Mouse (Mus musculus) thymus, adult 18-20 months (tissue): ENCODE measurements around the gene Ptchd3.

Experiments used
- DNase-seq, 2 experiments: peaks; one replicate each; pipeline ENCODE4 v3.0.0; 2022; ENCODE audit warnings: mixed read lengths in 2 of 2

Gene Ptchd3

GRCm38 (mm10) chr11:121829947-121830346 lies at the start of gene Ptchd3:
Ptchd3 (plus strand) TSS chr11:121830247.
- no peak for DNase-seq

GRCm38 (mm10) chr11:121781831-121782230 lies 48.2 kb upstream of the Ptchd3 start:
- no peak for DNase-seq

GRCm38 (mm10) chr11:121787456-121787855 lies 42.6 kb upstream of the Ptchd3 start:
- DNase-seq, result no peak

- no peak for DNase-seq
Observed at GRCm38 (mm10) chr11:121789566-121789965, 40.5 kb upstream of the Ptchd3 start.

DNA sequence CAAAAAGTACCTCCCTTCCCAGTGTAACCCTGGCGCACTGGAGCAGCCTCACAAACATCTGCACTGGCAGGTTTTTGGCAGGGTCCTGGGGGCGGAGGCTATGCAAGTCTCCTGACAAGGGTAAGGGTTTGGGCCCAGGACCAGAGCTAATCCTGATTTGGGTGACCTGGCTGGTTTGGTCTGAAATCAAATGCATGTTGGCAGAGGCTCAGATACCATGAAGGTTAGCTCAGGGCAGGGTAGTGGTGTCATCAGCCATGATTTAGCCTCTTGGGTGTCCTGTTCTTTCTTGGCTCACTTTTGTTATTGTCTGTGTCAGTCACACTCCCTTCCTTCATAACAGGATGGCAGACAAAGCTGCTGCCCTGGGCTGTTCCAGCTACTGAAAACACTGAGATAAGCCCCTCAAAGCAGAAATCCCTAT lies 39.4 kb upstream of the Ptchd3 start:
- no peak for DNase-seq

GRCm38 (mm10) chr11:121791446-121791845 lies 38.6 kb upstream of the Ptchd3 start:
- DNase-seq, result no peak

GRCm38 (mm10) chr11:121791991-121792390 lies 38.1 kb upstream of the Ptchd3 start:
- DNase-seq, result no peak

DNA sequence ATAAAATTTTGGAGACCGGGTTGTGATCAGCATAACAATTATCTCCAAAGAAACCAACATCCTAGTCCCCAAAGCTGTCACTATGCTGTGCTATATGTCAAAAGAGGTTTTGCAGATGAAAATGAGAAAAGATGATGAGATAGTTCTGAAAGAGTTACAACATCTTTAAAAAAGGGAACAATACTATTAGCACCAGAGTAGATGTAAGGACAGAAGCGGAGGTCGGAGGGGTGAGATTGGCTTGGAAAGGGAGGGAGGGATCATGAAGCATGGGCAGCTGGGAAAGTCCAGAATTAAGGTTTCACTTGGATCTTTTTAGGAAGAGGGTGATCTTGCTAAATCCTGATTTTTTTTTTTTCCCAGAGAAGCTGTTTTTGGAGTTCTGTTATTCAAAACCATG lies 36.5 kb upstream of the Ptchd3 start:
- DNase-seq, result no peak

GRCm38 (mm10) chr11:121794186-121794585 lies 35.9 kb upstream of the Ptchd3 start:
- DNase-seq, result no peak

GRCm38 (mm10) chr11:121794591-121795199 lies 35.4 kb upstream of the Ptchd3 start:
- DNase-seq, result no peak

DNA sequence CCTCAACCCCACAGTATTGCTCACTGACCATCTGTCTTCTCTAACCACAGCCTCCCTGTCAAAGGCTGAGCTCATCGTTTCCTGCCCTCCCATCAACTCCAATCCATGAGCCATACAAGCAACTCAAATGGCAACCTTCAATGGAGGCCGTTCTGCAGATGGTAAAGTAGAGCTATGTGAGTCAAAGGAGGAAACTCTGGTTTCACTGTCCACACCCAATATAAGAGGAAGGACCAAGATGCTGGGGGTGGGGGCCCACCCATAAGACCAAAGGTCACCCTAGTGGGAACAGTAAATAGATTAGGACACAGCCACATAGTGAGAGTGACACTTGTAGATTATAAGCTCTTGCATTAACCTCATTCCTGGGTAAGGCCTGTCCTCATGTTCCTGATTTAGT lies 34.1 kb upstream of the Ptchd3 start:
- no peak for DNase-seq

GRCm38 (mm10) chr11:121798591-121798990 lies 31.5 kb upstream of the Ptchd3 start:
- DNase-seq, result no peak

- DNase-seq, result no peak
Observed at GRCm38 (mm10) chr11:121799746-121800299, 30.2 kb upstream of the Ptchd3 start.

- DNase-seq, result no peak
Observed at GRCm38 (mm10) chr11:121802743-121803142, 27.3 kb upstream of the Ptchd3 start.

DNA sequence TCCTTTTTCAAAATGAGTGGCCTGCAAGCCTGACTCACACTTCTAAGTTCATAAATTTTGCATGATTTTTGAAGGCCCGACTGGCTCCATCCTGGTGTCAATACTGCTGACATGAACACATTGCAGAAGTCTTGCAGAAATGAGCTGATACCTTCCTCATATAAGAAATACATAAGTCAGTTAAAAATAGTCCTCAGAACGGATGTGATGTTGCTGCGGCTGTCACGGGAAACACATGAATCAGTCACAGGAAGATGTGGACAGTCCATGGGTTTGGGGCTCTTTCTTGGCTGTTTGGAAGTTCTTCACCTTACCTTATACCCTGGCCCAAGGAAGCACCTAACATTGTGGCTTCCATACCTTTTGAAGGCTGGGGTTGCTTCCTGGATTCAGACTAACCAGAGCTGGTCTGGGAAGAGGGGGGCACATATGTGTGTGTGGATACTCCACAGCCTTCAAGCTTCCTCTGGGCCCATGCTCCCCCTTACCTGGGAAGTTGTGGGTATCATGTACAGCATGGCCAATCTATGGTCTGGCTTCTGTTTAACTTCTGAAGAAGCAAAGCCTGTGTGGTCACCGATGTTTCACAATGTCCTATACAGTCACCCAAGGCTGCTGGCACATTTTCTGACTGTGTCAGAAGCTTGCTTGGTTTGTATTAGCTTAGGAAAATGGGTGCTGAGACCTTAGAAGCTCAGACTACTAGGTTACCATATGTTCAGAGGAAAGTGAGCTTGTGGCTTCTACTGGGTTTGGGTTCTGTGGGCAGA lies 25.6 kb upstream of the Ptchd3 start:
- DNase-seq, result no peak

DNA sequence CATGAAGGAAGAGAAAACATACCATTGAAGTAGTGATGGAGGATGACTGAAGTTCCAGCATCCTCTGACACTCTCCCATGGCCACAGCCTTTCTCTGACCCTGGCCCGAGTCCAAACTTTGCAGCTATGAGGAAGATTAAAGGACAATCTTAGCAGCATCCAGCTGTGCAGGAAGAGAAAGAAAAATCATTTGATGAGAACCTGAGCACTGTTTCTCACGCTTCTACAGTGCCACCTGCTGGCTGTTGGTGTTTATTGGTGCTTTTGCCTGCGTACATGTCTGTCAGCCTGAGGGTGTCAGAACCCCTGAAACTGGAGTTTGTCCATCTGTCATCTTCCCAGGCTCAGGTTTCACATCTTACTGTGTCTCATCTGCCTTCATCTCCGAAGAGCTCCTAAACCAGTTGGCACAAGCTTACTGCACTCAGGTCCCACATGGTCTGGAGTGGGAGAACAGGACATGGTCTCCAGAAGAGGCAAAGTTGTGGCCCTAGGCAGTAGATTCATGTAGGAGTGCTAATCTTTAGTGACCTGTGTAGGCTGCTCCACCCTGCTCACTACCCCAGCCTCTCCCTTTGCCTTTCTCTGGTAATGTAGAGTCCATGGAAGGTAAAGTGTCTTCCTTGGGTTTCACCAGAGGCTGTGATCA lies 21.7 kb upstream of the Ptchd3 start:
- peak; percentile 48 to 54 for DNase-seq

- DNase-seq, result no peak
Observed at GRCm38 (mm10) chr11:121808866-121809265, 21.2 kb upstream of the Ptchd3 start.

GRCm38 (mm10) chr11:121845923-121846322 lies 15.9 kb downstream of the Ptchd3 start:
- DNase-seq, result no peak

DNA sequence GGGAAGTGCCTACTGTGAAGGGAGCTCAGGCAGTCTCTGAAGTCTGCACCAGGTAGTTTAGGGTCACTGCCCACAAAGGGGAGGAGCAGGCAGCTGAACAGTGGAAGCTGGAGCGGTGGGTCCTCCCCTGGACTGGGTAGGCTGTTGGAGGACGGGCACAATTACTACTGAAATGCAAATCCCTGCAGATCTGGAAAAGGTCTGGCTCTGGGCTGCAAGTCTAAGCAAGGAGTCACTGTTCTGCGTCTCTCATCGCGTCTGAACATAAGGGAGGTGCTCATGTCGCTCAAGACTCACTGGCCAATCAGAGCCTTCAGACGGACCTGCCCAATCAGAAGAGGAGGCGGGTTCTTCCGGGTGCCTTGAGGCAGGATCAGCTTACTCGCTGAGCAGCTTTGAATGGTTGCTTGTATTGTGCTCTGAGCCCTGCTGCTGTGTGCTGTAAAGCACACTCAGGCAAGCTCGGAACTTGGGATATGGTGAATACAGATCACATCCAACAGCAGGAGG lies 17.8 kb downstream of the Ptchd3 start:
- DNase-seq, result peak; percentile 65 to 69
